Mouse (Mus musculus) thymus, postnatal 0 days (tissue): ENCODE results near the gene Gm10799. TPM values are rescaled to one million over a fixed set of nuclear protein-coding genes. Genes with fewer than 3 reads are reported as not detected.

Source experiments
- DNase-seq: peaks from one replicate; pipeline ENCODE4 v3.0.0-alpha.2; 2015; ENCODE audit warnings: low spot score
- polyA plus RNA-seq: library from polyadenylated mRNA; unstranded; fragments of >200 nt; fragmentation: Nextera tagmentation; extraction: Ambion mirVana; gene quantifications from 2 replicates; pipeline ENCODE4 v1.2.1, GENCODE M21; 2015

The Gm10799 gene
- polyA plus RNA-seq, 1 experiment from 2014 or later = not detected

- DNase-seq = no peak
Measured at GRCm38 (mm10) chr2:104024656-104025055, 43.7 kb downstream of the Gm10799 start.

- no peak for DNase-seq
Measured at GRCm38 (mm10) chr2:104023096-104023495, 45.3 kb downstream of the Gm10799 start.

Other genes starting within 250 kb of the Gm10799 start
- gene Lmo2, start 110.6 kb downstream of the Gm10799 start, polyA plus RNA-seq = 4.2 and 4.3 TPM in 2 replicates
- gene Fbxo3, start 40.8 kb downstream of the Gm10799 start, polyA plus RNA-seq = 48.2 and 59.2 TPM in 2 replicates
- gene 4931422A03Rik, start 40.2 kb downstream of the Gm10799 start, polyA plus RNA-seq = 1.2 and 2.2 TPM in 2 replicates
- 0.13 TPM in 1 of 2 replicates, not detected in the other for gene Gm10912, start 2.7 kb downstream of the Gm10799 start, polyA plus RNA-seq
- 2.1 and 2.3 TPM in 2 replicates for gene Cd59b, start 1.3 kb upstream of the Gm10799 start, polyA plus RNA-seq
- 8.4 and 9.1 TPM in 2 replicates for gene Cd59a, start 27.3 kb upstream of the Gm10799 start, polyA plus RNA-seq
- not detected in 2 replicates for gene A930018P22Rik, start 54.2 kb upstream of the Gm10799 start, polyA plus RNA-seq